ENCODE assay signal across 11 mouse cellular contexts in the genomic region with DNA sequence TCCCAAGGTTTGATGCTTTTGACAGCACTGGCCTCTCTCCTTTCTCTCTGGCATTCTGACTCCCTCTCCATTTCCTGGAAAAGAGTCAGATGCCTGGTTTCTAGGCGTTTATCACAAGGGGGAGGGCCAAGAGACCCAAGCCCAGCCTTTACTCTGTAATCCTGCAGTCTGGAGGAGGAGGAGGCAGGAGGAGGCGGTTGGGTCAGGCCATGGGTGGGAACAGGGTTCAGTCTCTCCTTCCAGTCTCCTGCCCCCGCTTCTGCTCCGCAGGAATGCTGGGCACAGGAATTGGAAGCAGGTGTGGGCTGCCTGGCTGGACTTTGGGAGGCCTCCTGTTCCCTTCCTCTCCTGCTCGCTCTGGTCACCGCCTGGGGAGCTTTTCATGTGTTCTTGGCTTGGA. TPM values are rescaled to one million over a fixed set of nuclear protein-coding genes. Genes with fewer than 3 reads are reported as not detected.
A peak's percentile ranks its signal among the peaks of the same experiment; 100 is the strongest.
DNase-seq lines count a peak whose midpoint lies in the region; ATAC-seq and TF ChIP-seq lines count a peak whose summit lies in the region.
"Had no signal": no experiment of that assay in that cellular context is flagged by ENCODE, and none has a peak within 500 bp of the region (broad histone marks: within the 10 kb centered on the region; RNA-seq: fewer than 3 reads in every experiment).

No protein-coding gene starts in this region.

- no peak overlapping the region for H3K4me2 ChIP-seq in embryonic facial prominence, embryonic 15.5 days (replicated peaks)
- no peak overlapping the region for H3K4me2 ChIP-seq in midbrain, embryonic 16.5 days (ENCODE audit: low read length)
- H3K4me2 ChIP-seq: hindbrain, embryonic 13.5 days; midbrain, embryonic 13.5 days had no signal

- no peaks in the 10 kb centered on the region for H3K36me3 ChIP-seq in heart, adult 2 months (ENCODE audit: control insufficient read depth, insufficient read depth, low read length)
- H3K36me3 ChIP-seq in embryonic facial prominence, embryonic 15.5 days: no peaks in the 10 kb centered on the region
- H3K36me3 ChIP-seq in limb, embryonic 10.5 days: no peaks in the 10 kb centered on the region
- H3K36me3 ChIP-seq in midbrain, embryonic 16.5 days (ENCODE audit: control insufficient read depth, insufficient read depth, low read length): no peaks in the 10 kb centered on the region
- no peaks in the 10 kb centered on the region for H3K36me3 ChIP-seq in thymus, adult 2 months (ENCODE audit: control insufficient read depth, insufficient read depth, low read length)
- H3K36me3 ChIP-seq: hindbrain, embryonic 13.5 days; midbrain, embryonic 13.5 days had no signal

- peak; percentile 20; the same call in 1 of the 2 replicates for ATAC-seq in embryonic facial prominence, embryonic 15.5 days (ENCODE audit: insufficient number of reproducible peaks, low FRiP score, low TSS enrichment, low read depth)
- ATAC-seq in midbrain, embryonic 16.5 days: no peak
- ATAC-seq: midbrain, embryonic 13.5 days had no signal

- no peak overlapping the region for H3K9ac ChIP-seq in heart, adult 2 months (ENCODE audit: low read depth, low read length)
- H3K9ac ChIP-seq in embryonic facial prominence, embryonic 15.5 days: no peak overlapping the region
- H3K9ac ChIP-seq in midbrain, embryonic 16.5 days (ENCODE audit: low read depth, low read length): no peak overlapping the region
- H3K9ac ChIP-seq: hindbrain, embryonic 13.5 days; midbrain, embryonic 13.5 days had no signal

- no peaks in the 10 kb centered on the region for H3K79me2 ChIP-seq in heart, adult 2 months (replicated peaks; ENCODE audit: control insufficient read depth, insufficient read depth, low read length)

- WGBS in heart, adult 2 months: 26% methylated on average over 6 of the region's 6 CpGs
- 16% methylated on average over 6 of the region's 6 CpGs for WGBS in embryonic facial prominence, embryonic 15.5 days
- 6% methylated on average over 6 of the region's 6 CpGs for WGBS in limb, embryonic 10.5 days
- WGBS in midbrain, embryonic 16.5 days: 24% methylated on average over 6 of the region's 6 CpGs
- WGBS in thymus, adult 2 months: 74% methylated on average over 6 of the region's 6 CpGs

- peak in 1 of 2 experiments; percentile 67 for DNase-seq in heart, adult 2 months
- DNase-seq in heart, postnatal 36 days: no peak
- DNase-seq in adipocyte (ENCODE audit: low spot score): peak; percentile 93
- DNase-seq in limb, embryonic 10.5 days (ENCODE audit: low spot score): peak; percentile 72
- DNase-seq in thymus, adult 2 months: no peak
- DNase-seq in MN1 (ENCODE audit: low spot score): no peak
- DNase-seq: adrenal gland, postnatal 25 days had no signal

- intact Hi-C loops in heart, adult 2 months (cut with DNase I): no loop called here
- intact Hi-C loops in heart, postnatal 36 days (cut with DNase I): no loop called here

- H3K9me3 ChIP-seq in embryonic facial prominence, embryonic 15.5 days (replicated peaks): no peaks in the 10 kb centered on the region
- H3K9me3 ChIP-seq in limb, embryonic 10.5 days (replicated peaks): no peaks in the 10 kb centered on the region
- H3K9me3 ChIP-seq in midbrain, embryonic 16.5 days (replicated peaks; ENCODE audit: control insufficient read depth, low read length, poor library complexity, severe bottlenecking): no peaks in the 10 kb centered on the region
- H3K9me3 ChIP-seq: hindbrain, embryonic 13.5 days; midbrain, embryonic 13.5 days had no signal

- TF ChIP-seq POLR2A in heart, adult 2 months (IDR thresholded peaks at IDR 0.05; ENCODE audit: insufficient read depth, low read depth, low read length): no peak
- no peak for TF ChIP-seq POLR2A in thymus, adult 2 months (IDR thresholded peaks at IDR 0.05; ENCODE audit: control insufficient read depth, extremely low read depth, insufficient read depth, low read length, poor library complexity)

- peaks cover 19% of the 10 kb centered on the region for H3K4me1 ChIP-seq in heart, adult 2 months (ENCODE audit: control insufficient read depth, insufficient read depth, low read length)
- peaks cover 73% of the 10 kb centered on the region for H3K4me1 ChIP-seq in embryonic facial prominence, embryonic 15.5 days
- H3K4me1 ChIP-seq in limb, embryonic 10.5 days: peaks cover 69% of the 10 kb centered on the region
- peaks cover 11% of the 10 kb centered on the region for H3K4me1 ChIP-seq in midbrain, embryonic 16.5 days (ENCODE audit: control insufficient read depth, insufficient read depth, low read length)
- no peaks in the 10 kb centered on the region for H3K4me1 ChIP-seq in thymus, adult 2 months (replicated peaks; ENCODE audit: control insufficient read depth, insufficient read depth, low read length)

- no peak for TF ChIP-seq EP300 in heart, adult 2 months (IDR thresholded peaks at IDR 0.05; ENCODE audit: insufficient read depth, low read depth, low read length)

- TF ChIP-seq CTCF in heart, adult 2 months (IDR thresholded peaks at IDR 0.05): no peak
- TF ChIP-seq CTCF in thymus, adult 2 months (IDR thresholded peaks at IDR 0.05; ENCODE audit: borderline replicate concordance, control insufficient read depth, extremely low read depth, insufficient read depth, low read length, poor library complexity): no peak

- H3K27ac ChIP-seq in heart, adult 2 months: peak overlapping the region; percentile 28; the same call in 1 of the 2 replicates
- H3K27ac ChIP-seq in embryonic facial prominence, embryonic 15.5 days (replicated peaks): peak overlapping the region; percentile 60; the same call in 1 of the 2 replicates
- H3K27ac ChIP-seq in limb, embryonic 10.5 days: peak overlapping the region; percentile 84
- no peak overlapping the region for H3K27ac ChIP-seq in midbrain, embryonic 16.5 days (ENCODE audit: low read length)
- H3K27ac ChIP-seq in thymus, adult 2 months (ENCODE audit: control insufficient read depth, insufficient read depth, low read length): no peak overlapping the region
- H3K27ac ChIP-seq: hindbrain, embryonic 13.5 days; midbrain, embryonic 13.5 days had no signal

- no peak overlapping the region for H3K4me3 ChIP-seq in heart, adult 2 months
- H3K4me3 ChIP-seq in embryonic facial prominence, embryonic 15.5 days (replicated peaks): no peak overlapping the region
- H3K4me3 ChIP-seq in limb, embryonic 10.5 days: no peak overlapping the region
- no peak overlapping the region for H3K4me3 ChIP-seq in midbrain, embryonic 16.5 days (ENCODE audit: low read depth, low read length)
- H3K4me3 ChIP-seq in thymus, adult 2 months (ENCODE audit: control insufficient read depth, insufficient read depth, low read length): no peak overlapping the region
- H3K4me3 ChIP-seq: hindbrain, embryonic 13.5 days; midbrain, embryonic 13.5 days had no signal

- no peaks in the 10 kb centered on the region for H3K27me3 ChIP-seq in heart, adult 2 months (ENCODE audit: control insufficient read depth, insufficient read depth, low read length)
- H3K27me3 ChIP-seq in embryonic facial prominence, embryonic 15.5 days: no peaks in the 10 kb centered on the region
- peaks cover 16% of the 10 kb centered on the region; the same call in 1 of the 2 replicates for H3K27me3 ChIP-seq in limb, embryonic 10.5 days (ENCODE audit: low read depth, poor library complexity, severe bottlenecking)
- no peaks in the 10 kb centered on the region for H3K27me3 ChIP-seq in midbrain, embryonic 16.5 days (ENCODE audit: control insufficient read depth, insufficient read depth, low read depth, low read length)
- H3K27me3 ChIP-seq in thymus, adult 2 months (ENCODE audit: control insufficient read depth, insufficient read depth, low read length): peaks cover 2% of the 10 kb centered on the region; the same call in 1 of the 2 replicates

RNA-seq across cellular contexts. Expression of a gene that starts 7.3 kb away (rescaled TPM):
- 10 to 100 TPM; 22.1 to 28.4 TPM for total RNA-seq in heart, adult 2 months (2021)
- polyA plus RNA-seq in heart, adult 2 months (2012; rRNA removed): 57.5 and 59.7 TPM in 2 replicates
- 10 to 100 TPM; 29.6 TPM for total RNA-seq in heart, postnatal 36 days (2021)
- 89.8 and 92.4 TPM in 2 replicates for polyA plus RNA-seq in embryonic facial prominence, embryonic 15.5 days (2015; fragmentation: Nextera tagmentation; extraction: Ambion mirVana)
- 6.0 and 12.9 TPM in 2 replicates for polyA plus RNA-seq in limb, embryonic 10.5 days (2016; fragmentation: Nextera tagmentation; extraction: Ambion mirVana)
- 4.8 and 5.1 TPM in 2 replicates for polyA plus RNA-seq in midbrain, embryonic 16.5 days (2015; fragmentation: Nextera tagmentation; extraction: Ambion mirVana)
- 12.5 and 19.0 TPM in 2 replicates for polyA plus RNA-seq in thymus, adult 2 months (2012; rRNA removed)

RNA-seq across cellular contexts. Expression of a gene that starts 52.7 kb away (rescaled TPM):
- 1 to 10 TPM; 9.2 to 9.6 TPM for total RNA-seq in heart, adult 2 months (2021)
- 23.4 and 29.4 TPM in 2 replicates for polyA plus RNA-seq in heart, adult 2 months (2012; rRNA removed)
- 10 to 100 TPM; 10.2 to 10.4 TPM for total RNA-seq in heart, postnatal 36 days (2021)
- polyA plus RNA-seq in embryonic facial prominence, embryonic 15.5 days (2015; fragmentation: Nextera tagmentation; extraction: Ambion mirVana): 35.9 and 42.8 TPM in 2 replicates
- polyA plus RNA-seq in limb, embryonic 10.5 days (2016; fragmentation: Nextera tagmentation; extraction: Ambion mirVana): 21.8 and 26.1 TPM in 2 replicates
- polyA plus RNA-seq in midbrain, embryonic 16.5 days (2015; fragmentation: Nextera tagmentation; extraction: Ambion mirVana): 134 and 144 TPM in 2 replicates
- polyA plus RNA-seq in thymus, adult 2 months (2012; rRNA removed): 67.4 and 71.5 TPM in 2 replicates

RNA-seq across cellular contexts. Expression of a gene that starts 56.1 kb away (rescaled TPM):
- 1 to 10 TPM; 7.5 to 8.2 TPM for total RNA-seq in heart, adult 2 months (2021)
- polyA plus RNA-seq in heart, adult 2 months (2012; rRNA removed): 10.4 and 10.5 TPM in 2 replicates
- total RNA-seq in heart, postnatal 36 days (2021): 1 to 10 TPM; 8.3 to 9.5 TPM
- 14.5 and 17.0 TPM in 2 replicates for polyA plus RNA-seq in embryonic facial prominence, embryonic 15.5 days (2015; fragmentation: Nextera tagmentation; extraction: Ambion mirVana)
- 20.5 and 21.0 TPM in 2 replicates for polyA plus RNA-seq in limb, embryonic 10.5 days (2016; fragmentation: Nextera tagmentation; extraction: Ambion mirVana)
- 3.5 and 3.9 TPM in 2 replicates for polyA plus RNA-seq in midbrain, embryonic 16.5 days (2015; fragmentation: Nextera tagmentation; extraction: Ambion mirVana)
- 74.1 and 83.0 TPM in 2 replicates for polyA plus RNA-seq in thymus, adult 2 months (2012; rRNA removed)

Comparison
In these comparisons a context has a peak if more than half of its experiments do, and no peak if none do; other contexts are left out.
1. DNase-seq: peak in adipocyte (single experiment) and limb, embryonic 10.5 days (single experiment); none in heart, postnatal 36 days (0 of 2), thymus, adult 2 months (single experiment) and MN1 (single experiment).
2. H3K27ac ChIP-seq: peak in heart, adult 2 months (single experiment), embryonic facial prominence, embryonic 15.5 days (single experiment) and limb, embryonic 10.5 days (single experiment); none in midbrain, embryonic 16.5 days (single experiment) and thymus, adult 2 months (single experiment).